Mouse (Mus musculus) gastrocnemius, postnatal 4 days (tissue): Measurements from ENCODE around the gene Vwa5b1. TPM values are rescaled to one million over a fixed set of nuclear protein-coding genes. Genes with fewer than 3 reads are reported as not detected.

Experiments used
- DNase-seq, 2 experiments: peaks; one replicate each; pipeline ENCODE4 v3.0.0; 2021 to 2022; ENCODE audit warnings: low spot score in 2 of 2, mixed read lengths in 2 of 2
- long read RNA-seq, 2 experiments: library from polyadenylated mRNA; stranded (forward); transcript quantifications; one replicate each; pipeline ENCODE4 v2.0.0; 2021
- total RNA-seq, 2 experiments: library from RNA; stranded (reverse); gene quantifications; 2 replicates each; pipeline ENCODE4 v1.2.3; 2021

Gene Vwa5b1
- not detected for total RNA-seq
- long read RNA-seq, experiment 1, result 0 reads
- long read RNA-seq, experiment 2, result 0 reads

DNA sequence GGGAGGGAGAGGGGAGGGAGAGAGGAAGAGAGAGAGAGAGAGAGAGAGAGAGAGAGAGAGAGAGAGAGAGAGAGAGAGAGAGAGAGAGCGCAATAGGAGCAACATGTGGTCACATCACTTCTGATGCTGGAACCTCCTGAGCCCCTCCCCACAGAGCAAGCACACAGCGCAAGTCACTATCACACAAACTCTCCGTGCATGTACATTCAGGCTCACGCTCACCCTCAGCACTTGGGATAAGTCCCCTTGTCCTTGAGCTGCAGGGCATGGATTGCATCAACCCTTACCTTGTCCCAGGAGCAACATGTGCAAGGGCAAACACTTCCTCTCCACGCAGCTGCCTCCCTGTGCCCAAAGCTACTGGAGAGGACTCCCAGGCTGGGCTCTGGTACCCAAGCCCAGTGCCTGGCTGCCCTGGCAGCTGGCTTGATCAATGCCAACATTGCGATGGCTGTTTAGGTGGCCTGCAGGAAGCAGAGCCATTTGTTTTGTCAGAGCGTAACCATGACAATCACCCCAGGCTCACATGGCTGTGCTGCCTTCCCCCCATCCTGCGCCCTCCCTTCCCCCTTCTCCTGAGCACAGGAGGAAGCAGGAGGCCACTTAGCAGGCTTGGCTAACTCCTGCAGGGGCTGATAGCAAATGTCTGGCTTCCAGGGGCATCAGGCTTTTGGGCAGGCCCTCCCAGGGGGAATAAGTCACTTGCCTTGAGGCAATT is at the start of gene Vwa5b1:
Gene Vwa5b1 (minus strand): TSS at position 457 of the 718 bp plus-strand sequence.
- DNase-seq, result no peak

DNA sequence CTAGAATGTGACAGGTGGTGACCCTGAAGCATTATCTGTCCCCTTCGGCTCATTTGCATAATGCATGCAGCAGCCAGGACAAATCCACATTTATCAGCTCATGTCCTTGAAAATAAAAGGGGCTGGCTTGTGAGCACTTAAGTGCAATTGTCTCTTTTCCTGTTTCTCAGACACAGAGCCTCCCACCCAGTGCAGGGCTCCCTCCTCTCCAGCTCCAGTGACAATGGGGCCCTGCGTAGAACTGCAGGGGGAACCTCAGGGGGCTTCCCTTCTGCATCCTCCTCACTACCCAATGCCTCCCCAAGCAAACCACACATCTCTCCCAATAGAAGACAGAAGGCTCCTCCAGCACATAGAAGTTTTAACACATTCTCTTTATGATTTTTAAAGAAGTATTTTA is 47.1 kb upstream of the Vwa5b1 start:
- no peak for DNase-seq

DNA sequence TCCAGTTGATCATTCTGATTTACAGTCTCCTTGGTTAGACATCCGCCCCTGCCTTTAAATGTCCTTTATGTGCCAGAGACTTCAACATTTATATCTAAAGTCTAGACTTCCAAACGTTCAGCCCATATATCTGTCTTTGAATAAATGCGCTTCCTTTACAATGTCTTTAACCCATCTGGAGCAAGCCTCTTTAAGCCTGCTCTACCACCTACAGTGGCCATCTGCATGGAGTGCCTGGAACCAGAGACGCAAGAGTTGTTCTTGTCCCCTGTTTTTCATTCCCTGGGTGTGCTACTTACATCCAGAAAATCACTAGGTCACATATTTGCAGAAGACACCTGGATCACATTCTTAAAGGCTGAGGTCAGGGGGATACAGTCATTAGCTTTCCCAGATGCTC is 44.4 kb upstream of the Vwa5b1 start:
- DNase-seq, result no peak

DNA sequence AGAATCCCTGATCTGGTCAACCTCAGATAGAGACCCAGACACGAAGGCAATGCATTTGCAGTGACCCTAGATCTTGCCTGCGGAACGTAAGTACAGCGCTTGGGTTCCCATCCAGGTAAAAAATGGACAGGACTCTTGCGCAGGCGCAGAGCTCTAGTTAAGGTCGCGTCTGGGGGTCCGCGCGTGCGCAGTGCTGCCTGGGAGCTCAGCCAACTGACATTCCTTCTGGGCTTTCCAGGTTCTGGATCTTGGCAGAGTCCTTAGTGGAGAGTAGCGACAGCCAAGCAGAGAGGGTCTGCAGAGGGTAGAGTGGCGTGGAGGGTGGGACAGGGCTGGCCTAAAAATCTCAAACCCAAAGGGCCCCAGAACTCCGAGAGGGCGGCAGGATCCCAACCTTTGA is 41.9 kb upstream of the Vwa5b1 start:
- no peak for DNase-seq

DNA sequence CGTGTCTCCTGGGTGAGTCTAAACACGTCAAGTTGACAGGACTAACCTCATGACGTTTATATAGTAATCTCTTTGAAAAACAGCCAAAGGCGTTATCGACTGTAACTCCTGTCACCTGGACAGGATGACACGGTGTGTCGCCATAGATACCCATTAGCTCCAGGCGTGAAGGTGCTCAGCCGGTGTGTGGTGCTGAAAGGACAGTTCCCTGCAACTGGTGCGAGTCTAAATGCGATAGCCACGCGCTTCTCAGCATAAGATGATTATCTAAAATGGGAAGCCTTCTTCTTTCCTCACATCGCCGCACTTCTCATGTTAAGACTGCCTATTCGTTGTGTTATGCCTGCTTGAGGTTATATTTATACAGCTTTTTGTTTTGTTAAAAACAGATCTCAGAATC is 40.8 kb upstream of the Vwa5b1 start:
- no peak for DNase-seq

DNA sequence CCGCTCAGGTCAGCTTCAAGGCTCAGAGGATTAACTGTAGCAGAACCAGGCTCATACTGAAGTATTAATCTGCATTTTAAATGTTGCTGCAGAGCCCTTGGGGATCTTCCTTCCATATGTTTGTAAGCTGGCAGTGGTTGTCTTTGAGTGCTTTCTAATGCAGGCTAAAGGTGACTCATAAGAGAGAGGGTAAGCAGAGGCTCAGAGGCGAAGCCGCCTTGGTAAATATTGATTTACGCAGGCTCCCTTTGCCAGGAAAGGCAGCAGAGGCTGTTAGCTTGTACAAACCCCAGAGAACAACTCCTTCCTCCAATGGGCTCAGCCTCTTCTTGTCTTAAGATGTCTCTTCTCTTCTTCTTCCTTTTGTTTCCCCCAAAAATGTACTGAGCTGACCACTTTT is 36.5 kb upstream of the Vwa5b1 start:
- no peak for DNase-seq

DNA sequence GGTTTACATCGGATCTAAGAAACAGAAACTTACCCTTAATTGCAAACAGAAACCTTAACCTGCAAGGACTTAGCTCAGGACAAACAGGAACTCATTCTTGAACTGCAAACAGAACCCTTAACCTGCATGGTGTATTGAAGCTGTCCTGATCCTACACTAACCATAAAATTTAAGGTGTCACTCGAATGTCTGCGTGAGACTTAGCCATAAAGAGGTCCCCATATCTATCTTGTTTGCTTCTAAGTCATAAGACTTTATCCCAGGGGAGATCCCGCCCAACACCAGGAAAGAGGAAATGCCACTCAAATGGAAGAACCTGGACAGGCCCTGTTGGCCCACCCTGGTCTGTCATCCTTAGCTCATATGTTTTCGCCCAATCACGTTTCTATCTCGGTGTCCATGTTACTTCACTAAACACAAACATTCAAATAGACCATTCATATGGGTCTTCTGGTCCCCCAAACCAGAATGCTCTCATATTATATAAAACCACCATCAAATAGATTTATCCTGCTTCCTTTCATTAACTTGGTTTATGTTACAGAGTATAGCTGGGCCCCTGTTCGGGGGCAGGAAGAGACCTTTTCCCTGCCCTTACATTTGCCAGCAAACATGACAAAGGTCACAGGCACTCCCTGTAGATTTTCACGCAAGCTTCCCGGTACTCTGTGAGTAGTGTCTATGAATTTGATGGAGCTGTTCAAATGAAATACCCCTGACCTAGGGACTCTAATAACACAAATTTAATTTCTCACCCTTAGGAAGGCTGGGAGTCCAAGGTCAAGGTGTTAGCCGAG is 34.6 kb upstream of the Vwa5b1 start:
- no peak for DNase-seq

DNA sequence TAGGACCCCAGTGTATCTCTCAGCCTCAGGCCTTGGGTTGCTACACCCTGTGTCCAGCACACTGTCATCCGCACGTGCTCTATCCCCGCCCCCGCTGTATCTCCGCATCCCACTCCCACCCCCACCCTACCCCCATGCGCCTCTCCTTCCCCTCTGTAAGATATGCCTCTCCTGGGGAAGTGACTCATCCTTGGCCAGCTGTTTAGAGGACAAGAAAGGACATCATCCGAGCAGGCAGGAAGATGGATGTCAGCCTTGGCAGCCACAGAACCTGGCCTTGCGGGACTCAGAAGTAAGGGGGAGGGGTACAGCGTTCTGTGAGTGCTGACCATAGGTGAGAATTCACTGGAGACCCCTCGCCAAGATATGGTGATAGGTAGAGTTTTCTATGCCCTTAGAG is 30.8 kb upstream of the Vwa5b1 start:
- no peak for DNase-seq

DNA sequence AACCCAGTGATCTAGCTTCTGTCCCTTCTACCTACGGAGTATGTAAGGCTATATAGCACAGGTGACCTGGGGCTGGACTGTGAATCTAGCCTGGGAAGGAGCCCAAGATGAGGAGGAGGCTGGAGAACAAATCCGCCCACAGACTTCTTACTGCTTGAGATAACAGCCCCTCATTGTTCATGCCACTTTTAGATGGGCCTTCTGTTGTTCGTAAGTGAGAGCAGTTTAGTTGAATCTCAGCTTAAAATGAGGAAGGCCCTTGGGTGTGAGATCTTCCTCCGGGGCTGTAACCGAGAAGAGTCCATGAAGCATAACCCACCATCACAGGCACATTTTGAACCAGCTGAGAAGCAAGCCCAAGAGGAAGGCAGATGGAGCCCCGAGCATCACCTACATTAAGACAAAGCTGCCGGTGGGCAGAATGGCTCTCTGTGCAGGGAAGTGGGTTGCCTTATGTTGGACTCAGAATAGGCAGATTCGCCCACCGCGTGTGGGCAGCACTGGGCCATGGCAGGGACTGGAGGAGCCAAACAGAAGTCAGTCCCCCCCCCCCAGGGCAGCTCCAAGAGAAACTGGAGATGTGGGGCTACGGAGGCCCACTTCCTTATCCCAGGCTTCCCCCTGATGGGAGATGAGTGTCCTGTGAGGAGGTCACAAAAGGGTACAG is 24.4 kb upstream of the Vwa5b1 start:
- no peak for DNase-seq

DNA sequence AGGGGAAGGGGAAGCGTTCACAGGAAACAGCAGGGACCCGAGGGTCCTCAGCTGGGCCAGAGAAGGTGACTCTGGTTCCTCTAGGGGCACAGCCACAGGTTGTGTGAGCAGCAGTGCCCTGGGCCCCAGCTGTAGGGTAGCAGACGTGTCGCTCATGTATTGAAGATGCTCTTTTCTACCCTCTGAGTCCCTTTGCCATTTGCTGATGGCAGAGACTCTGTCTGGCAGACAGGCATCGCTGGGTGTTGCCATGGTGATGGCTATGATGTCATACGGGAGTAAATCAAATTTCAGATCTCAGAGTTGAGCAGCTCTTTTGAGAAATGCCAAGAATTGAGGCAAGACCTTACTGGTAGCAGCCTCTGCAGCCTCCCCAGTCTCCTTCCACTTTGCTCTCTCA is 17.4 kb upstream of the Vwa5b1 start:
- DNase-seq, result no peak

DNA sequence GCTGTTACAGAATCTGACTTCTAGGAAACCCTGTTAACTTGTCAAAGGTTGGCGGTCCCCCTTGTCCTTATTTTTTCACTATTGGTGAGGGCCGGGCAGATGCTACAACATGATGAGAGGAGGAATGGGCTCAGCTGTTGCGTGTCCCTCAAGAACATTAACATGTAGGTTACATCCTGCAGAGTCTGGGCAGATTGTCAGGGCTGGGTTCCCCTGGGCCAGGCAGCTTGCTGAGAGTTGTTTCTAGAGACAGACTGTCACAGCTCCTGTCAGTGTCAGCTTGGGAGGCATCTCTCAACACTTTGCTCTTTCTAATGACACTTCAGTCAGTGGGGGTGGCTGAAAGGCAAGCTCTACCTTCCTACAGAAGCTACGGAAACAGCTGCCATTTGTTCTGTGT is 16.2 kb upstream of the Vwa5b1 start:
- DNase-seq, result no peak

DNA sequence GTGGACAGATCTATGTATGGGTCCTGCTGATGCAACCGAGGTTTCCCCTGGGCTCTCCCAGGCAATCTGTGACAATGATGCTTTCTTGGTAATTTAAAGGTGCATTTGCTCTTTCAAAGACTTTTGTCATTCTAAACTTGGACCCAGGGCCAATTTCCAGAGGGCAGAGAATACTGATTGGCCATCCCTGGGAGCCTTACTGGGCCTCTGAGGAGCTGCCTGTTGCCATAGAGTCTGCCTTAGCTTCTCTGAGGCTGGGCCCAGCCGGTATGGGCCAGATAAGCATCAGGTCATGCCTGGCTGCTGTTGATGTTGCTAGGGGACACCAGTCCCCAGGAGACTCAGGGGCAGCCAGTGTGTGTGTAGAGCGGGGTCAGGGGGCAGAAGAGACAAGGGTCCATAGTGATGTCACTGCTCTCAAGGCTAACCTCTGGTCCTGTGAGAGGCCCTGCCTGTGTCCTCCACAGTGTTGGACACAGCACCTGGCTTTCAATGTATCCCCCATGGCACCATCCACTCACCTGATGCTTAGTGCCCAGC is 12.5 kb upstream of the Vwa5b1 start:
- no peak for DNase-seq

DNA sequence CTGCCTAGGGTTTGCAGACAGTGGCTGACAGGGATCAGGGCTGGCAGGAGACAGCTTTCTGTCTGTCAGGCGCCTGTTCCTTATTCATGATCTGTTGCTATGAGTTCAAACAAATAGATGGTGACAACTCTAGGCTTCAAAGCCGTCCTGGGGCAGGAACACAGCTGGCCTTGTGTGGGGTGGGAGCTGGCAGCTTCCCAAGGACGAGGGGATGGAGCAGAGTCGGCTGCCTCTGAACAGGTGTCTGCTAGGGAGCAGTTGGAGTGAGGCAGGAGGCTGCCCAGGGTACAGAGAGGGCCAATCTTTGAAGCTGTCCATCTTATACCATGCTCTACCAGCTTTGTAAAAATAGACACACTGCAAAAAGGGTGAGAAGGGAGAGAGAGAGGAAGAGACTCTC is 6.6 kb upstream of the Vwa5b1 start:
- no peak for DNase-seq

DNA sequence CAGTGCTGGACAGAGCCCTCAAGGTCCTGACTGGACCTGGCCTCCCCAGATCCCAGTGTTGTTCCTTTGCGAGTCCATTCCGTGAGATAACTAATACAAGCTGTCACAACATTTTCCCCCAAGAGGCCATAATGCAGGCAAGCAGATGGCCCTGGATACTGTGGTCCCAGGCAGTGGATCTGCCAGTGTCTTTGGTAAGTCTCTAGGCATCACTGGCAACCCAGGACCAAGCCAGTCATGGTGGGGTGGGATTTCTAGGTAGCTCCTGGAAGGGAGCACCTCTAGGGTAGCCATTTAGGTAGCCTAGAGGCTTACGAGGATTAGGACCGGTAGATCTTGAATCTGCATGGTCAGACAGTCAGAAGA is 445 bp upstream of the Vwa5b1 start:
- no peak for DNase-seq

DNA sequence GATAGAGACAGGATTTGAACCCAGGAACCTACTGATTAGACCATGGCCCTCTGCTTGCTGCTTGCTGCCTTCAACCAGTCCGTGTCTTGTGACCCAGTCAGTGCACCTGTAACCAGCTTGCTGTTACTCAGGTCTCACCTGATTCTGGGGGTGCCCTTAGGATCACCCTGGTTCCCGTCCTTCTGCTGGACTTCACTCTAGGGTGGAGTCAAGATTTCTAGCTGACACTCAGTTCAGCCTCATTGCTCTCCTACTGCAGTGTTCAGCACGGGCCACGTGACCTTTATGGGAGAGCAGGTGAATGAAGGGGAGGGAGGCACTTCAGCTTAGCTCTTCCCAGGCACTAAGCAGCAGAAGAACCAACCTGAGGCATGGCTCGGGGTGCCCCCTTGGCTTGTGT is 7.4 kb downstream of the Vwa5b1 start:
- DNase-seq, result no peak

DNA sequence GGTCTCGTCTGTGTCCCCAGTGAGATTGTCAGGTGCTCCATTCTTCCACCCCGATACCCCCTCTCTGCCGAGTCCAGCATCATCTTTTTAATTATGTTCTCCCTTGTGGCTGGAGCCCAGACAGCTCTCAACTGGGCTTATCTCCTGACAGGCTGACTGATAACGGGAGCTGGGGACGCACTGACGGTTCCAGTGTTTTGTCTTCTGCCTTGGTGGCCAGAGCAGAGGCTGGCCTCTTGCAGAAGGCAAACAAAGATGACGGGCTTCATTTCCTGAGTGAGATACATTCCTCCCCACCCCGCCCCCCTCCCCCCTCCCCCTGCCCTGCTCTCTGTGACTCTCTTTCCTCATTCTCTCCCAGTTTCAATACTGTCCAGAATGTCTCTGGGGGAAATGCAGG is 21.2 kb downstream of the Vwa5b1 start:
- no peak for DNase-seq

DNA sequence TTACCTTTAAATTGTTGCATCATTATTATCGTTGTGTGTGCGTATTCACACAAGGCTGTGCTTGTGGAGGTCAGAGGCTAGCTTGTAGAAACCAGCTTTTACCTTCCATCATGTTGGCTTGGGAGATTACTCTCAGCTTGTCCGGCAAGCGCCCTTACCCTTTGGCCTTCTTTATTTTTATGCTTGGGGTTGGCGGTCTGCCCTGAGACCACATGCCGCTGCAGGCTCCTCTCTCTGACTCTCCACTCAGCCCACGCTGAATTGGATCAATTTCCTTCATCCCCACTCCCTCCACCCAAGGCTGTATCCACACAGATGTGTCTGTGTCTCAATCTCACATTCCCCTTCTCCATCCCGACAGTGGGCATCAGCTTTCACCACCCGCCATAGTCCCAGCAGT is 33.8 kb downstream of the Vwa5b1 start:
- DNase-seq, result no peak

DNA sequence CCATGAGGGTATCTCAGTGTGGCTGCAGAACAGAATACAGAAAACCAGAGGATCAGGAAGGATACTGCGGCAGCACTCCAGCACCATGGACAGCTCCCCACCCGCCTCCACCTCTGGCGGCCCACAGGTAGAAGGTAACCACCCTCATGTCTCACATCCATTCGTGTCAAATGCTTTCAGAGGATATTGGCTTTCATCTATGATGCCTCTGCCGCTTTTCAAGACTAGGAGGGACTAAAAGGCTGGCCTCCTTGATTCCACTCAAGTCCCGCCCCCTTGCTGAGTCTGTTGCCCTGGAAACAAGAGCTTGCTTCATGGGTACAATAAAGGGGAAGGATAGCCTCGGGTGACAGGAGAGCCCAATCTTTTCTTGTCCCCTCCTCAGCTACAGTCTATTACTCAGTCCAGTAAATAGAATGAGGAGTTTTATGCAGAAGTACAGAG is 37.8 kb downstream of the Vwa5b1 start:
- DNase-seq, result peak; percentile 18 to 27

DNA sequence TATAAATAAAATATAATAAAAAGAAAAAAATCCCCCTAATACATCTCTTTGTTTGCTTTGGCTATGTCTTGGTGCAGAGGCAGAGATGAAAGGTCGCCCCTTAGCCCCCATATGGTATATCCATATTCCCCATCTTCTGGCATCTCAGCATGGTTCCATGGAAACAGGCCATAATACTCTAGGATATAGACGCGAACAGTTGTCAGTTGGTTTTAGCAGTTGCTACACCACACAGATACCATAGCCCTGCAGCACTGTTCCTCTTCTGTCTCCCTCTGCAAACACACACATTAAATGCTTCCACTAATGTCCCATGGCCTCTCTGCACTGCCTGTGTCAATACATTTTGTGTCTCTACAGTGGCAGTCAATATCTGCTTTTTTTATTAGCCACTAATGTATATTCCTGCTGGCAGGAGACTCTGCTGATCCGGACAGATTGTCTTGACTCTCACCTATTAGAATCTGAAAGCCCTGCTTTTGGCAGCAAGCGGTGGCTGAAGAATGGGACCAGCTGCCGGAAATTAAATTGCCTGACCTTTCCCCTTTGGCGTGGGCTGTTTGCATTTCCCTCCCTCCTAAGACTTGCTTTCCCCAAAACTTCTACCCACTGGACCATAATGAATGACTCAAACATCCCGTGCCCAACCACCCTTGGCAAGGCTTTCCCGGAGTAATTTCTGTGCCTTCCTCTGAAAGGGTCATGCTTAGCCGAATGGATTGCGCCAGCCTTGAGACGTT is 39.1 kb downstream of the Vwa5b1 start:
- DNase-seq, result no peak

DNA sequence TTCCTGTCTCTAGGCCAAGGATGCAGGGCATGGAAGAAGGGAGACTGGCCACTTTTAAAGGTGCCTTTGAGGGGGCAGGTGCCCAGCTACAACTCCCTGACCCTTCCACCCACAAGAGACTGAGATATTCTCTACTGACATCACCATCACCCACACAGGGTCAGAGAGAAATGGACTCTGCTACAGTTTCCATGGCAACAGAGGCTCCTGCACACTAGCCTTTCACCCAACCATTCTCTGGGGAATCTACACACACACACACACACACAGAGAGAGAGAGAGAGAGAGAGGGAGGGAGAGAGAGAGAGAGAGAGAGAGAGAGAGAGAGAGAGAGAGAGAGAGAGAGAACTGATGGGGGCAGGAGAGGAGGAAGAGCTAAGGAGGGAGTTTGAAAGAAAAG is 50.7 kb downstream of the Vwa5b1 start:
- no peak for DNase-seq

DNA sequence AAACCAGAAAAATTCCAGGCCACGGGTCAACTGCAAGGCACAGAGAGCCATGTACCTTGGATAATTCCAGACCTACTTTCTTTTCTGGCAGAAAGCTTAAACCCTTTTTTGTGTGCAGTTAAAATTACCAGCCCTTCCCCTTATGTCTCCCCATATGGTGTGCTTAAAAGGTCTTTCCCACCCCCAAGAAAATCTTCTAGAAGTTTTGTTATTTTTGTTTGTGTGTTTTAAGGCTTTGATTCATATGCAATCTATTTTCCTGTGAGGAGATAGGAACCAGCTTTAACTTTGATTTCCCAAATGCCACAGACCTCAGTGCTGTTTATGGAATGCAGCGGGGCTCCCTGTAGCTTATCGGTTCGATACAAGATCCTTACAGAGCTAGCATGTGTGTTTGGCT is 53.2 kb downstream of the Vwa5b1 start:
- DNase-seq, result no peak
